Mouse (Mus musculus) heart, embryonic 15.5 days (tissue): Measurements from ENCODE around the gene Abcc1. TPM values are rescaled to one million over a fixed set of nuclear protein-coding genes. Genes with fewer than 3 reads are reported as not detected.

ENCODE experiments used
- polyA plus RNA-seq: library from polyadenylated mRNA; unstranded; fragments of >200 nt; fragmentation: Nextera tagmentation; extraction: Ambion mirVana; gene quantifications from 2 replicates; pipeline ENCODE4 v1.2.1, GENCODE M21; 2015

Abcc1 gene
- polyA plus RNA-seq, 1 experiment from 2014 or later, result 2.8 TPM

Other genes starting within 250 kb of the Abcc1 start
- 63.0 and 74.3 TPM in 2 replicates for gene Nde1, start 198.3 kb upstream of the Abcc1 start, polyA plus RNA-seq
- gene Marf1, start 198.2 kb upstream of the Abcc1 start, polyA plus RNA-seq, result 9.5 and 9.7 TPM in 2 replicates
- 4.8 and 13.6 TPM in 2 replicates for gene Myh11, start 70.2 kb upstream of the Abcc1 start, polyA plus RNA-seq
- 107 and 113 TPM in 2 replicates for gene Fopnl, start 44.2 kb upstream of the Abcc1 start, polyA plus RNA-seq
- gene A630010A05Rik, start 200.8 kb downstream of the Abcc1 start, polyA plus RNA-seq, result not detected in 2 replicates